Mouse (Mus musculus) left cerebral cortex, postnatal 25 days (tissue): ENCODE measurements around the gene Rfx1. TPM values are rescaled to one million over a fixed set of nuclear protein-coding genes. Genes with fewer than 3 reads are reported as not detected.
A peak's percentile ranks its signal among the peaks of the same experiment; 100 is the strongest.

Experiments used
- DNase-seq, 2 experiments: peaks; one replicate each; pipeline ENCODE4 v3.0.0; 2022; ENCODE audit warnings: low spot score in 2 of 2, mixed read lengths in 1 of 2
- intact Hi-C: fragments of 180-260 bp; cut with DNase I; formaldehyde crosslinking; loops from one replicate; pipeline ENCODE4 v1.15.1; 2025
- total RNA-seq, 2 experiments: library from RNA; stranded (reverse); gene quantifications; 2 replicates each; pipeline ENCODE4 v1.2.3; 2021

Rfx1 gene
- total RNA-seq, result 10 to 100 TPM; 21.4 to 24.4 TPM

- DNase-seq, result peak; percentile 100
- intact Hi-C loops, result no loop called here
These were observed at the start of gene Rfx1 for GRCm38 (mm10) chr8:84066291-84066930. TSS of gene Rfx1 (plus strand) at chr8:84066834.

- intact Hi-C loops, result no loop called here
- DNase-seq, result no peak
These were observed 46.9 kb upstream of the Rfx1 start for GRCm38 (mm10) chr8:84019738-84020137.

GRCm38 (mm10) chr8:84021096-84021495 lies 45.5 kb upstream of the Rfx1 start, which contains the start of gene Palm3:
TSS of gene Palm3 (plus strand) at chr8:84021471.
- intact Hi-C loops, result no loop called here
- no peak for DNase-seq

GRCm38 (mm10) chr8:84021569-84021968 lies 45.1 kb upstream of the Rfx1 start:
- DNase-seq, result no peak
- intact Hi-C loops, result no loop called here

- DNase-seq, result no peak
- intact Hi-C loops, result no loop called here
These were observed 43.5 kb upstream of the Rfx1 start for GRCm38 (mm10) chr8:84023085-84023484.

GRCm38 (mm10) chr8:84023631-84024030 lies 43.0 kb upstream of the Rfx1 start:
- intact Hi-C loops, result no loop called here
- no peak for DNase-seq

- intact Hi-C loops, result no loop called here
- no peak for DNase-seq
These were observed 42.5 kb upstream of the Rfx1 start for GRCm38 (mm10) chr8:84024171-84024570.

GRCm38 (mm10) chr8:84025863-84026262 lies 40.8 kb upstream of the Rfx1 start:
- peak in 1 of 2 experiments; percentile 15 for DNase-seq
- intact Hi-C loops, result no loop called here

- intact Hi-C loops, result no loop called here
- DNase-seq, result no peak
These were observed 39.2 kb upstream of the Rfx1 start for GRCm38 (mm10) chr8:84027449-84027848.

GRCm38 (mm10) chr8:84029272-84029671 lies 37.4 kb upstream of the Rfx1 start:
- intact Hi-C loops, result no loop called here
- no peak for DNase-seq

- no peak for DNase-seq
- intact Hi-C loops, result no loop called here
These were observed 33.9 kb upstream of the Rfx1 start for GRCm38 (mm10) chr8:84032777-84033176.

- intact Hi-C loops, result loop anchor here (5.0 kb wide), 2 partner anchors 69 to 134 kb away; no protein-coding TSS in a partner anchor
- no peak for DNase-seq
These were observed 28.6 kb upstream of the Rfx1 start for GRCm38 (mm10) chr8:84038015-84038414.

- intact Hi-C loops, result loop anchor here (5.0 kb wide), 2 partner anchors 68 to 133 kb away; no protein-coding TSS in a partner anchor
- DNase-seq, result peak; percentile 59 to 75
These were observed 27.6 kb upstream of the Rfx1 start for GRCm38 (mm10) chr8:84039050-84039449.

- intact Hi-C loops, result loop anchor here (5.0 kb wide), 1 partner anchor 315 kb away; no protein-coding TSS in a partner anchor
- peak; percentile 8 to 10 for DNase-seq
These were observed 24.3 kb upstream of the Rfx1 start, which contains the start of gene Il27ra for GRCm38 (mm10) chr8:84042066-84042947. TSS of gene Il27ra (minus strand) at chr8:84042589.

GRCm38 (mm10) chr8:84042948-84043342 lies 23.7 kb upstream of the Rfx1 start:
- DNase-seq, result no peak
- intact Hi-C loops, result loop anchor here (5.0 kb wide), 1 partner anchor 314 kb away; no protein-coding TSS in a partner anchor

GRCm38 (mm10) chr8:84044103-84044502 lies 22.5 kb upstream of the Rfx1 start:
- intact Hi-C loops, result loop anchor here (5.0 kb wide), 1 partner anchor 313 kb away; no protein-coding TSS in a partner anchor
- no peak for DNase-seq

- DNase-seq, result no peak
- intact Hi-C loops, result loop anchor here (5.0 kb wide), 1 partner anchor 312 kb away; no protein-coding TSS in a partner anchor
These were observed 21.7 kb upstream of the Rfx1 start, which contains the start of gene Rln3 for GRCm38 (mm10) chr8:84044900-84045299. TSS of gene Rln3 (minus strand) at chr8:84045000.

GRCm38 (mm10) chr8:84046505-84046904 lies 20.1 kb upstream of the Rfx1 start:
- intact Hi-C loops, result no loop called here
- no peak for DNase-seq

GRCm38 (mm10) chr8:84048171-84048570 lies 18.5 kb upstream of the Rfx1 start:
- intact Hi-C loops, result no loop called here
- no peak for DNase-seq

- no peak for DNase-seq
- intact Hi-C loops, result no loop called here
These were observed 13.9 kb upstream of the Rfx1 start for GRCm38 (mm10) chr8:84052746-84053145.
